Mouse (Mus musculus) stomach, embryonic 15.5 days (tissue): ENCODE results near the gene Plekha6. TPM values are rescaled to one million over a fixed set of nuclear protein-coding genes. Genes with fewer than 3 reads are reported as not detected.
A peak's percentile ranks its signal among the peaks of the same experiment; 100 is the strongest.

Experiments
- ATAC-seq: fragments of 200-750 bp; cut with Nextera tagmentation; 2 replicates; pipeline ENCODE4 v1.8.0; 2017; ENCODE audit warnings: low read depth, moderate number of reproducible peaks, moderate TSS enrichment; ENCODE audit not compliant: insufficient read depth, low FRiP score
- H3K27ac ChIP-seq: fragments of 300-500 bp; sonication (generic); 2 replicates; pipeline ENCODE4 v1.5.1; 2015; ENCODE audit warnings: mild to moderate bottlenecking, inconsistent platforms
- H3K27me3 ChIP-seq: fragments of 300-500 bp; sonication (generic); replicated peaks from 2 replicates; pipeline ENCODE4 v1.6.1; 2015; ENCODE audit warnings: inconsistent platforms
- H3K36me3 ChIP-seq: fragments of 300-500 bp; sonication (generic); 2 replicates; pipeline ENCODE4 v1.6.1; 2015; ENCODE audit warnings: inconsistent platforms
- H3K4me1 ChIP-seq: fragments of 300-500 bp; sonication (generic); 2 replicates; pipeline ENCODE4 v1.6.1; 2015; ENCODE audit warnings: inconsistent platforms
- H3K4me2 ChIP-seq: fragments of 300-500 bp; sonication (generic); 2 replicates; pipeline ENCODE4 v1.6.1; 2015; ENCODE audit warnings: mild to moderate bottlenecking, inconsistent platforms
- H3K4me3 ChIP-seq: fragments of 300-500 bp; sonication (generic); replicated peaks from 2 replicates; pipeline ENCODE4 v1.5.1; 2015; ENCODE audit warnings: inconsistent platforms
- H3K9ac ChIP-seq: fragments of 300-500 bp; sonication (generic); 2 replicates; pipeline ENCODE4 v1.6.1; 2015; ENCODE audit warnings: inconsistent platforms
- H3K9me3 ChIP-seq: fragments of 300-500 bp; sonication (generic); 2 replicates; pipeline ENCODE4 v1.6.1; 2016; ENCODE audit warnings: inconsistent platforms
- WGBS: fragments of 180-500 bp; shearing (Covaris S2); methylation state at CpG from one replicate; pipeline ENCODE4 v1.1.7; 2015; 5-methylcytosine and 5-hydroxymethylcytosine counted together
- polyA plus RNA-seq: library from polyadenylated mRNA; unstranded; fragments of >200 nt; fragmentation: Nextera tagmentation; extraction: Ambion mirVana; gene quantifications from 2 replicates; pipeline ENCODE4 v1.2.1, GENCODE M21; 2015

Gene Plekha6
- polyA plus RNA-seq, 1 experiment from 2014 or later, result 16.5 TPM

GRCm38 (mm10) chr1:133147324-133147723, 16.7 kb upstream of the Plekha6 start:
- 76% methylated on average over 5 of the region's 5 CpGs for WGBS
- H3K9me3 ChIP-seq, result no peaks in the 10 kb centered on the region
- no peak overlapping the region for H3K4me3 ChIP-seq
- H3K4me1 ChIP-seq, result no peaks in the 10 kb centered on the region
- H3K36me3 ChIP-seq, result 0 out of 2 replicates have a peak, but pooled peaks cover 3% of the 10 kb centered on the region
- H3K27ac ChIP-seq, result no peak overlapping the region
- no peaks in the 10 kb centered on the region for H3K27me3 ChIP-seq
- no peak for ATAC-seq
- H3K9ac ChIP-seq, result no peak overlapping the region
- no peak overlapping the region for H3K4me2 ChIP-seq

GRCm38 (mm10) chr1:133148122-133148521, 15.9 kb upstream of the Plekha6 start:
- no peak for ATAC-seq
- H3K4me2 ChIP-seq, result no peak overlapping the region
- H3K27me3 ChIP-seq, result no peaks in the 10 kb centered on the region
- no peak overlapping the region for H3K4me3 ChIP-seq
- no peaks in the 10 kb centered on the region for H3K36me3 ChIP-seq
- no peak overlapping the region for H3K27ac ChIP-seq
- H3K9me3 ChIP-seq, result no peaks in the 10 kb centered on the region
- 92% methylated on average over 8 of the region's 8 CpGs for WGBS
- H3K9ac ChIP-seq, result no peak overlapping the region
- H3K4me1 ChIP-seq, result no peaks in the 10 kb centered on the region

- Histone ChIP-seq H3K27me3 (no peaks in the 10 kb centered on the region), H3K4me1 (no peaks in the 10 kb centered on the region), H3K4me3 (no peak overlapping the region), H3K36me3 (no peaks in the 10 kb centered on the region), H3K9me3 (no peaks in the 10 kb centered on the region), H3K9ac (no peak overlapping the region), H3K27ac (no peak overlapping the region), H3K4me2 (no peak overlapping the region)
- ATAC-seq, result no peak
- WGBS, result 94% methylated on average over 2 of the region's 2 CpGs
Observed at GRCm38 (mm10) chr1:133150556-133150955, 13.5 kb upstream of the Plekha6 start.

GRCm38 (mm10) chr1:133152213-133152612, 11.8 kb upstream of the Plekha6 start:
- Histone ChIP-seq H3K27ac (no peak overlapping the region), H3K4me3 (no peak overlapping the region), H3K27me3 (no peaks in the 10 kb centered on the region), H3K4me2 (no peak overlapping the region), H3K4me1 (no peaks in the 10 kb centered on the region), H3K36me3 (no peaks in the 10 kb centered on the region), H3K9ac (no peak overlapping the region), H3K9me3 (no peaks in the 10 kb centered on the region)
- WGBS, result 87% methylated on average over 3 of the region's 3 CpGs
- no peak for ATAC-seq

GRCm38 (mm10) chr1:133155270-133155669, 8.7 kb upstream of the Plekha6 start:
- H3K9me3 ChIP-seq, result no peaks in the 10 kb centered on the region
- ATAC-seq, result no peak
- WGBS, result 75% methylated on average over 6 of the region's 6 CpGs

GRCm38 (mm10) chr1:133159128-133159564, 4.9 kb upstream of the Plekha6 start:
- Histone ChIP-seq H3K9ac (no peak overlapping the region), H3K4me2 (peak overlapping the region; percentile 44), H3K9me3 (no peaks in the 10 kb centered on the region), H3K27me3 (peaks cover 21% of the 10 kb centered on the region), H3K27ac (peak overlapping the region; percentile 73), H3K4me3 (no peak overlapping the region), H3K4me1 (peaks cover 18% of the 10 kb centered on the region), H3K36me3 (no peaks in the 10 kb centered on the region)
- 7% methylated on average over 7 of the region's 7 CpGs for WGBS
- ATAC-seq, result no peak

More at GRCm38 (mm10) chr1:133155270-133155669, 8.7 kb upstream of the Plekha6 start:
- Histone ChIP-seq H3K9ac (no peak overlapping the region), H3K4me2 (no peak overlapping the region), H3K36me3 (no peaks in the 10 kb centered on the region), H3K27ac (no peak overlapping the region), H3K27me3 (no peaks in the 10 kb centered on the region), H3K4me3 (no peak overlapping the region), H3K4me1 (peaks cover 10% of the 10 kb centered on the region)

- peaks cover 22% of the 10 kb centered on the region for H3K27me3 ChIP-seq
- no peak overlapping the region for H3K9ac ChIP-seq
- H3K4me1 ChIP-seq, result peaks cover 20% of the 10 kb centered on the region
- peak overlapping the region; percentile 53 for H3K27ac ChIP-seq
- no peaks in the 10 kb centered on the region for H3K9me3 ChIP-seq
- H3K4me2 ChIP-seq, result no peak overlapping the region
- no peak overlapping the region for H3K4me3 ChIP-seq
- ATAC-seq, result peak; percentile 47; the same call in 1 of the 2 replicates
- H3K36me3 ChIP-seq, result no peaks in the 10 kb centered on the region
- WGBS, result 45% methylated on average over 4 of the region's 4 CpGs
Observed at GRCm38 (mm10) chr1:133161559-133161958, 2.5 kb upstream of the Plekha6 start.

- Histone ChIP-seq H3K4me2 (peak overlapping the region; percentile 12; the same call in 1 of the 2 replicates), H3K36me3 (no peaks in the 10 kb centered on the region), H3K4me1 (peaks cover 20% of the 10 kb centered on the region), H3K27me3 (peaks cover 22% of the 10 kb centered on the region), H3K9ac (no peak overlapping the region), H3K9me3 (no peaks in the 10 kb centered on the region), H3K4me3 (no peak overlapping the region), H3K27ac (peak overlapping the region; percentile 53)
- WGBS, result 59% methylated on average over 10 of the region's 10 CpGs
- peak; percentile 8; the same call in 1 of the 2 replicates for ATAC-seq
Observed at GRCm38 (mm10) chr1:133162046-133162445, 2.0 kb upstream of the Plekha6 start.

GRCm38 (mm10) chr1:133162981-133163380, 1.0 kb upstream of the Plekha6 start:
- Histone ChIP-seq H3K27ac (peak overlapping the region; percentile 86; the same call in 1 of the 2 replicates), H3K4me2 (peak overlapping the region; percentile 98; the same call in 1 of the 2 replicates), H3K4me1 (peaks cover 23% of the 10 kb centered on the region), H3K27me3 (peaks cover 22% of the 10 kb centered on the region), H3K4me3 (peak overlapping the region; percentile 55), H3K9ac (no peak overlapping the region), H3K36me3 (no peaks in the 10 kb centered on the region), H3K9me3 (no peaks in the 10 kb centered on the region)
- ATAC-seq, result no peak
- 40% methylated on average over 8 of the region's 8 CpGs for WGBS

GRCm38 (mm10) chr1:133164591-133165011, 591 bp downstream of the Plekha6 start:
- Histone ChIP-seq H3K27me3 (peaks cover 22% of the 10 kb centered on the region), H3K4me3 (peak overlapping the region; percentile 55), H3K4me2 (peak overlapping the region; percentile 98), H3K27ac (peak overlapping the region; percentile 86), H3K4me1 (peaks cover 21% of the 10 kb centered on the region; the same call in 1 of the 2 replicates), H3K9ac (peak overlapping the region; percentile 66; the same call in 1 of the 2 replicates), H3K9me3 (no peaks in the 10 kb centered on the region), H3K36me3 (no peaks in the 10 kb centered on the region)
- peak; percentile 75 for ATAC-seq
- 7% methylated on average over 10 of the region's 10 CpGs for WGBS

GRCm38 (mm10) chr1:133165111-133165510, 1.1 kb downstream of the Plekha6 start:
- WGBS, result 28% methylated on average over 11 of the region's 11 CpGs
- H3K4me3 ChIP-seq, result peak overlapping the region; percentile 55
- ATAC-seq, result no peak
- H3K9ac ChIP-seq, result no peak overlapping the region; the same call in 1 of the 2 replicates
- peaks cover 21% of the 10 kb centered on the region; the same call in 1 of the 2 replicates for H3K4me1 ChIP-seq
- H3K9me3 ChIP-seq, result no peaks in the 10 kb centered on the region
- H3K27me3 ChIP-seq, result peaks cover 22% of the 10 kb centered on the region
- peak overlapping the region; percentile 66; the same call in 1 of the 2 replicates for H3K27ac ChIP-seq
- H3K36me3 ChIP-seq, result no peaks in the 10 kb centered on the region
- peak overlapping the region; percentile 98 for H3K4me2 ChIP-seq

- no peaks in the 10 kb centered on the region for H3K36me3 ChIP-seq
- no peak overlapping the region for H3K4me3 ChIP-seq
- peaks cover 17% of the 10 kb centered on the region; the same call in 1 of the 2 replicates for H3K4me1 ChIP-seq
- H3K4me2 ChIP-seq, result peak overlapping the region; percentile 31
- no peak for ATAC-seq
- H3K9ac ChIP-seq, result no peak overlapping the region
- no peak overlapping the region for H3K27ac ChIP-seq
- peaks cover 7% of the 10 kb centered on the region; the same call in 1 of the 2 replicates for H3K27me3 ChIP-seq
- no peaks in the 10 kb centered on the region for H3K9me3 ChIP-seq
- 35% methylated on average over 19 of the region's 19 CpGs for WGBS
Observed at GRCm38 (mm10) chr1:133168318-133169060, 4.5 kb downstream of the Plekha6 start.
